Comparison of ENCODE assay signal across 13 mouse cellular contexts in the genomic region with DNA sequence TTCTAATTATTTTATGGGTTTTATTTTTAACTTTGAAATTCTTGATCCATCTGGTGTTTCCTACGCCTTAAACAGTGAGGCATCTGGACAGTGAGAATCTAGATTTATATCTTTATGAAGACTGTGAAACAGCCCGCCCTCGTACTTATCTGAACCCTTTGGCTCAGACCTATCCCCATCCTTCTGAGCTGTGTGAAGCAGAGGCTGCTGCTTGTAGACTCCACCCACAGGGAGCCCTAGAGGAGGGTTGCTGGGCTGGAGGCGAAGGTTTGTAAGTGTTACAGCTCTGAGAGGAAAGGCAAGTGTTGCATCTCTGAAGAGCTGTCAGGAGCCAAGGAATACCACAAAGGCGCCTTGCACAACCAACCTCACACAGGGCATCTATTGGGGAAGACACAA. TPM values are rescaled to one million over a fixed set of nuclear protein-coding genes. Genes with fewer than 3 reads are reported as not detected.
DNase-seq lines count a peak whose midpoint lies in the region; ATAC-seq lines count a peak whose summit lies in the region.
"Had no signal": no experiment of that assay in that cellular context is flagged by ENCODE, and none has a peak within 500 bp of the region (broad histone marks: within the 10 kb centered on the region; RNA-seq: fewer than 3 reads in every experiment).

No protein-coding gene starts in this region.

- ATAC-seq in forebrain, embryonic 13.5 days, result no peak
- ATAC-seq in forebrain, embryonic 12.5 days (ENCODE audit: low FRiP score), result no peak
- peak; percentile 58 for ATAC-seq in liver, embryonic 12.5 days
- ATAC-seq in kidney, embryonic 15.5 days (replicated peaks; ENCODE audit: low FRiP score), result no peak
- no peak for ATAC-seq in hindbrain, embryonic 12.5 days (ENCODE audit: low FRiP score)
- ATAC-seq: midbrain, embryonic 16.5 days had no signal

- no peak overlapping the region for H3K9ac ChIP-seq in forebrain, embryonic 13.5 days
- no peak overlapping the region for H3K9ac ChIP-seq in forebrain, embryonic 12.5 days
- H3K9ac ChIP-seq in liver, embryonic 12.5 days, result no peak overlapping the region
- no peak overlapping the region for H3K9ac ChIP-seq in kidney, embryonic 15.5 days
- no peak overlapping the region for H3K9ac ChIP-seq in hindbrain, embryonic 12.5 days
- H3K9ac ChIP-seq: heart, embryonic 13.5 days; hindbrain, embryonic 14.5 days had no signal

- DNase-seq in right cerebral cortex, adult 2 months (ENCODE audit: low spot score in 2 of 2), result peak; percentile 44 to 70
- no peak for DNase-seq in right cerebral cortex, postnatal 4 days
- peak; percentile 86 for DNase-seq in telencephalon, adult 2 months (ENCODE audit: low read depth, low spot score)
- DNase-seq: embryo, embryonic 11 days had no signal

- H3K4me2 ChIP-seq in forebrain, embryonic 13.5 days, result no peak overlapping the region
- no peak overlapping the region for H3K4me2 ChIP-seq in forebrain, embryonic 12.5 days
- H3K4me2 ChIP-seq in liver, embryonic 12.5 days, result no peak overlapping the region
- no peak overlapping the region for H3K4me2 ChIP-seq in kidney, embryonic 15.5 days
- no peak overlapping the region for H3K4me2 ChIP-seq in hindbrain, embryonic 12.5 days (replicated peaks)
- H3K4me2 ChIP-seq: heart, embryonic 13.5 days; hindbrain, embryonic 14.5 days had no signal

- no peaks in the 10 kb centered on the region for H3K27me3 ChIP-seq in forebrain, embryonic 13.5 days
- H3K27me3 ChIP-seq in forebrain, embryonic 12.5 days, result no peaks in the 10 kb centered on the region
- H3K27me3 ChIP-seq in liver, embryonic 12.5 days (replicated peaks), result no peaks in the 10 kb centered on the region
- no peaks in the 10 kb centered on the region for H3K27me3 ChIP-seq in kidney, embryonic 15.5 days
- no peaks in the 10 kb centered on the region; the same call in 1 of the 2 replicates for H3K27me3 ChIP-seq in hindbrain, embryonic 12.5 days
- H3K27me3 ChIP-seq: heart, embryonic 13.5 days had no signal

- no peaks in the 10 kb centered on the region for H3K36me3 ChIP-seq in forebrain, embryonic 13.5 days (ENCODE audit: poor library complexity, severe bottlenecking)
- no peaks in the 10 kb centered on the region for H3K36me3 ChIP-seq in forebrain, embryonic 12.5 days (replicated peaks)
- H3K36me3 ChIP-seq in liver, embryonic 12.5 days, result no peaks in the 10 kb centered on the region
- H3K36me3 ChIP-seq in kidney, embryonic 15.5 days, result no peaks in the 10 kb centered on the region
- H3K36me3 ChIP-seq in hindbrain, embryonic 12.5 days, result no peaks in the 10 kb centered on the region
- H3K36me3 ChIP-seq: heart, embryonic 13.5 days; limb, embryonic 10.5 days had no signal

- no peaks in the 10 kb centered on the region for H3K9me3 ChIP-seq in forebrain, embryonic 13.5 days (replicated peaks)
- no peaks in the 10 kb centered on the region for H3K9me3 ChIP-seq in forebrain, embryonic 12.5 days
- no peaks in the 10 kb centered on the region for H3K9me3 ChIP-seq in liver, embryonic 12.5 days (replicated peaks)
- H3K9me3 ChIP-seq in kidney, embryonic 15.5 days (replicated peaks), result no peaks in the 10 kb centered on the region
- no peaks in the 10 kb centered on the region for H3K9me3 ChIP-seq in hindbrain, embryonic 12.5 days (replicated peaks)
- H3K9me3 ChIP-seq: heart, embryonic 13.5 days; limb, embryonic 10.5 days had no signal

- 0 out of 2 replicates have a peak overlapping the region, but pooled peaks have one; percentile 28 for H3K27ac ChIP-seq in forebrain, embryonic 13.5 days
- H3K27ac ChIP-seq in forebrain, embryonic 12.5 days, result no peak overlapping the region
- no peak overlapping the region for H3K27ac ChIP-seq in liver, embryonic 12.5 days
- no peak overlapping the region for H3K27ac ChIP-seq in kidney, embryonic 15.5 days
- no peak overlapping the region for H3K27ac ChIP-seq in hindbrain, embryonic 12.5 days
- H3K27ac ChIP-seq: heart, embryonic 13.5 days; hindbrain, embryonic 14.5 days; limb, embryonic 10.5 days had no signal

- no peak overlapping the region for H3K4me3 ChIP-seq in forebrain, embryonic 13.5 days
- H3K4me3 ChIP-seq in forebrain, embryonic 12.5 days (replicated peaks), result no peak overlapping the region
- H3K4me3 ChIP-seq in liver, embryonic 12.5 days, result no peak overlapping the region
- no peak overlapping the region for H3K4me3 ChIP-seq in kidney, embryonic 15.5 days (replicated peaks)
- no peak overlapping the region for H3K4me3 ChIP-seq in hindbrain, embryonic 12.5 days
- H3K4me3 ChIP-seq: heart, embryonic 13.5 days; limb, embryonic 10.5 days had no signal

- H3K4me1 ChIP-seq in forebrain, embryonic 13.5 days, result peaks cover 4% of the 10 kb centered on the region; the same call in 1 of the 2 replicates
- no peaks in the 10 kb centered on the region; the same call in 1 of the 2 replicates for H3K4me1 ChIP-seq in forebrain, embryonic 12.5 days
- peaks cover 23% of the 10 kb centered on the region for H3K4me1 ChIP-seq in liver, embryonic 12.5 days
- H3K4me1 ChIP-seq in kidney, embryonic 15.5 days, result 0 out of 2 replicates have a peak, but pooled peaks cover 9% of the 10 kb centered on the region
- H3K4me1 ChIP-seq in hindbrain, embryonic 12.5 days, result no peaks in the 10 kb centered on the region
- H3K4me1 ChIP-seq: limb, embryonic 10.5 days had no signal

- WGBS in forebrain, embryonic 13.5 days, result 83% methylated on average over 5 of the region's 5 CpGs
- 83% methylated on average over 5 of the region's 5 CpGs for WGBS in forebrain, embryonic 12.5 days
- 31% methylated on average over 5 of the region's 5 CpGs for WGBS in liver, embryonic 12.5 days (ENCODE audit: insufficient replicate concordance)
- 64% methylated on average over 5 of the region's 5 CpGs for WGBS in kidney, embryonic 15.5 days
- WGBS in hindbrain, embryonic 12.5 days, result 81% methylated on average over 5 of the region's 5 CpGs

RNA-seq across cellular contexts. Expression of gene Sbk1, which starts 35.6 kb away (rescaled TPM):
- 212 and 215 TPM in 2 replicates for polyA plus RNA-seq in forebrain, embryonic 13.5 days (2015; fragmentation: Nextera tagmentation; extraction: Ambion mirVana)
- polyA plus RNA-seq in forebrain, embryonic 12.5 days (2016; fragmentation: Nextera tagmentation; extraction: Ambion mirVana), result 264 and 272 TPM in 2 replicates
- polyA plus RNA-seq in liver, embryonic 12.5 days (2016; fragmentation: Nextera tagmentation; extraction: Ambion mirVana), result 4.2 and 5.0 TPM in 2 replicates
- 31.5 and 33.1 TPM in 2 replicates for polyA plus RNA-seq in kidney, embryonic 15.5 days (2015; fragmentation: Nextera tagmentation; extraction: Ambion mirVana)
- 309 and 312 TPM in 2 replicates for polyA plus RNA-seq in hindbrain, embryonic 12.5 days (2016; fragmentation: Nextera tagmentation; extraction: Ambion mirVana)

RNA-seq across cellular contexts. Expression of gene Xpo6, which starts 36.5 kb away (rescaled TPM):
- 47.7 and 54.6 TPM in 2 replicates for polyA plus RNA-seq in forebrain, embryonic 13.5 days (2015; fragmentation: Nextera tagmentation; extraction: Ambion mirVana)
- polyA plus RNA-seq in forebrain, embryonic 12.5 days (2016; fragmentation: Nextera tagmentation; extraction: Ambion mirVana), result 74.4 and 74.8 TPM in 2 replicates
- polyA plus RNA-seq in liver, embryonic 12.5 days (2016; fragmentation: Nextera tagmentation; extraction: Ambion mirVana), result 38.0 and 39.8 TPM in 2 replicates
- polyA plus RNA-seq in kidney, embryonic 15.5 days (2015; fragmentation: Nextera tagmentation; extraction: Ambion mirVana), result 48.5 and 54.7 TPM in 2 replicates
- polyA plus RNA-seq in hindbrain, embryonic 12.5 days (2016; fragmentation: Nextera tagmentation; extraction: Ambion mirVana), result 67.9 and 79.0 TPM in 2 replicates
